Mouse (Mus musculus) fibroblast of lung, adult 2 months (primary cell): ENCODE data around the gene Pcp4l1.
"Not testable (repeated sequence)": the region's sequence is repeated elsewhere in the genome, so short reads cannot be mapped to it uniquely, and the experiment has no call there.

ENCODE experiments used
- DNase-seq: peaks from one replicate; pipeline ENCODE4 v3.0.0-alpha.2; 2011; ENCODE audit warnings: low read depth

Pcp4l1 gene

DNA sequence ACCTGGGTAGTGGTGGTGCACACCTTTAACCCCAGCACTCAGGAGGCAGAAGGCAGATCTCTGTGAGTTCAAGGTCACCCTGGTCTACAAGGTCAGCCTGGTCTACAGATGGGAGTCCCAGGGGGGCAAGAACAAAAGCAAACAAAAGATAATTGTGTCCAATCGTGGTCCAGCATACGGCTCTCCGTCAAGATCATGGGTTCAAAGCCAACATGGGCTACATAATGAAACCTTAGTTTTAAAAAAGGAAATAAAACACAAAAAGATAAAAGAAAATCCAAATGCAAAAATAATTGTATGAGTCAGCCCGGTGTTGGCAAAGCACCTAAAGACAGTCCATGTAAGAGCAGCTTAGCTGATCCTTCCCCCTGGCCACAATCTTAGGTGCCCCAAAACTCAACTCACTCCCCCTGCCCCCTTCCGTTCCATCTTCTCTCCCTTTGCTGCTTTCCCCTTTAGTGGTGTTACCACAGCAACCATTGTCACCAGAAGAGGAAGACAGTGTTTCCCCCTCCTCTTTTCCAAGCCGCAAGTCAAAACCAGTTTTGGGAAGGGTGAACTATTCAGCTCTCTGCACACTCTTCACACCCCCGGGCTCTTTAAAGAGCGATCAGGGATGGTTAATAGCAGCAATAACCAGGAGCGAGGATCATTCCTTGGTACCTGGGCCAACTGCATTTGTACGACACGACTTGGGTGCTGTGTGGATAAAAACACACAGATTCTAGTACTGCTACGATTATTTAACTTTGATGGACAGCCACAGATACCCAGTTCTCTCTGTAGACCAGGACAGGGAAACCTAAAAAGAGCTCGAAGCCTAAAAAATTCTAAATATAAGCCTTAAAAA is 8.0 kb downstream of the Pcp4l1 start:
- DNase-seq, result no peak

DNA sequence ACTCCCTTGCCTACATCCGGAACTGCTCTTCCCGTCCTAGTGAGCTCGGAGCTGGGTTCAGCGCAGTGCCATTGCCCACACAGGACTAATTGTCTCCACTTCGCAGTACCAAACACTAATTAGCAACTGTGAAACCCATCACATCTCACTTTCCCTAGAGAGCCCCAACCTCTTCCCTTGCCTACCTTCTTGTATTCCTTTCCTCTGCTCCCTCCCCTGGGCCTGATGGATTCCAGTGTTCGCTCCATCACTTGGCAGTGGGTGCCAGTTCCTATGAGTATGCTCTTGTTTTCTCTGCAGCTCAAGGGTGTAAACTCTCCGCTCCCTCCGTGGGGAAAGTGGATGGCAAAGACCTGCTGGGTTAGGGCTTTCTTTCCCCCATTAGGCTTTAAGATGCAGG is 10.4 kb downstream of the Pcp4l1 start:
- no peak for DNase-seq

DNA sequence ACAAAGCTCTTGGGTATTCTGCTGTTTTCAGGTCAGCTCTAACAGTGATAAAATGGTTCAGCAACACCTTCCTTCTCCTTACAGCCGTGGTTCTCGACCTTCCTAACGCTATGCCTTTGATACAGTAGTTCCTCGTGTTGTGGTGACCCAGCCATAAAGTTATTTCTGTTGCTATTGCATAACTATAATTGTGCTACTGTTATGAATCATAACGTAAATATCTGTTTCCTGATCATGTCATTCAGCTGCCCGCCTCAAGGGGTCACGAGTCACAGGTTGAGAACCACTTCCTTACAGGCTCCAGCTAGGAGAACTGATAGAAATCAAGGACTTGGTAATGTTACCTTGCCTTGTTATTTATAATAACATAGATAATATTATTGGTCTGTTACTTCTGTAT is 11.8 kb downstream of the Pcp4l1 start:
- DNase-seq, result peak; percentile 36

DNA sequence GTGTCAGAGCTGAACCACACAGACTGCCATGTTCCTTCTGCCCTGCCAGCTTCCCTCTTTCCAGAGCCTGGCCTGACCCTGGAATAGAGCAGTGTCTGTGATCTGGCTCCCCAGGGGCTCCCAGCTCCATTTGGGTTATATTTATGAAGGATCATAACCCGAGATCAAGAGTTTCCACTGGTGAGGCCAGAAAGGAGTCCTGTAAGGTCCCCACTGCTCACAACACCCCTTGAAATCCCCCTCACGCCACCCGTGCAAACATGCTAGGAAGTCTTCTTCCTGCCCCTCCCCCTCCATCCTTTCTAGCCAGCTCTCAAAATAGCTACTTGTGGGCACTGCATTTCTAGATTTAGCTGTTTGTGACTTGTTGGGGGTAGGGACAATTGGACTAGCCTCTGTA is 12.4 kb downstream of the Pcp4l1 start:
- DNase-seq, result no peak

DNA sequence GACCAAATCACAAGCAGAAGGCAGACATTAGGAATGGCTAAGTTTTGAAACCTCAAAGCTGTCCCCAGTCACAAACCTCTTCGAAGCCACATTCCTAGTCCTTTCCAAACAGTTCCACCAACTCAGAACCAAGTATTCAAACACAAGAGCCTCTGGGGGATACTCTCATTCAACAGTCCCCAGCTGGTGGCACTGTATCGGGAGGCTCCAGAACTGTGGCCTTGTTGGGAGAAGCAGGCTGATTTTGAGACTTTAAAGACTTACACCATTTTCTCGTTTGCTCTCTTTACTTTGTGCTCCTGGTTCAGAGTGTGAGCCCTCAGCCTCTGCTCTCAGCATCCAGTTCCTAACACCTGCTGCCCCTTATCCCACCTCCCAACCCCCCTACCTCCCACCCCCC is 13.0 kb downstream of the Pcp4l1 start:
- DNase-seq, result no peak

DNA sequence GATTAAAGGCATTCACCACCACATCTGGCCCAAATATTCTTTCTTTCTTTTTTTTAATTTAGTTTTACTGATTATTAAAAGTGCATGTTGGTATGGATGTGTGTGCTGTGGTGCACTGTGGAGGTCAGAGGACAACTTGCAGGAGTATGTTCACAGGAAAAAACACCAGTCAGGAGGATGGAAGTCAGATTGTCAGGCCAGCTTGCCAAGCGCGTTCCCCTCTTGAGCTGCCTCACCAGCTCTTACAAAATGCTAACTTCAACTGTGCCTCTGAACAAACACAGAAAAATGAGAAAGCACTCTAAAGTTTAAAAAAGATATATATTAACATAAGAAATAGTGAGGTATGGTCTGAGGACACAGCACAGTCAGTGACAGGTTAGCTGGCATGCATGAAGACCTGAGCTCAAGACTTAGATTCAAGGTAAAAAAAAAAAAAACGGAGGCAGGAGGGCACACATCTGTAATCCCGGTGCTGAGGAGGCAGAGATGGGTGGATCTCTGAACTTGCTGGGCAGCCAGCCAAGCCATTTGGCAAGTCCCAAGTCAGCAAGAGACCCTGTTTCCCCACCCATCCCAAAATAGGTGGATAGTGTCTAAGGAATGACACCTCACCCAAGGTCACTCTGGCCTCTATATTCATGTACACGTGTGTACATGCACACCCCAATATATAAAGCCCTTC is 16.4 kb downstream of the Pcp4l1 start:
- DNase-seq, result no peak

DNA sequence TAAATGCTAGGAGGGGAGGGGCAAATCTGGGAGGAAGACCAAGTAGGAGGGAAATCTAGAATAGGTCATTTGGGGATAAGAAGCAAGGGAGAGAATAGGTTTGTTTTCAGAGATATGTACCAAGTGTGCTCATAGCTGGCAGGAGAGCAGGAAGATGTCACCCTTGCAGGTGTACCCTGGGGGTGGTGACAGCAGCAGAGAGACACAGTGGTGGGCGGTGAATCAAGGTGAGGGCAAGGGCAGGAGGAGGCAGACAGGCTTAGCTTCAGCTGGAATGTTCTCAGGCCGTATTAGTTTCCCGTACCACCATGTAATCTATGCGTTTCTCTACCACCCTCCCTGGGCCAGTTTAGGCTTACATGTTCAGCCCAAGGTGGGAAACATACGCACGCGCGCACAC is 23.3 kb downstream of the Pcp4l1 start:
- no peak for DNase-seq

DNA sequence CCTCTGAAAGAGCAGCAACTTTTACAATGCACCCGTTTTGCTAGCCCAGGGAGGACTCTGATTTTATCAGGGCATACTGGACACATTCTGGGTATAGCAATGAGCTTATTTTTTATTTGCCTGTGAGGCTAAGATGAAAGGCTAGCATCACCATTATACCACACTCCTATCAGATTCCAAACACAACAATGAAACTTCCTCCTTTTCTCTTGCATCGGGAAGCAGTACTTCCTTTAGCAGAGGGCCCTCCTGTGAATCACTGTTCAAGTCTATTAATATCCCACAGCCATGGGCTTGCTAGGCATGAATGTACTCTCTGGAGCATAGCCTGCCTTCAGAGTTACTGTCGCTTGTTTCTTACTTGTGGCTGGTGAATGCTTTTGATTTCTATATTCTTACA is 24.9 kb downstream of the Pcp4l1 start:
- no peak for DNase-seq

DNA sequence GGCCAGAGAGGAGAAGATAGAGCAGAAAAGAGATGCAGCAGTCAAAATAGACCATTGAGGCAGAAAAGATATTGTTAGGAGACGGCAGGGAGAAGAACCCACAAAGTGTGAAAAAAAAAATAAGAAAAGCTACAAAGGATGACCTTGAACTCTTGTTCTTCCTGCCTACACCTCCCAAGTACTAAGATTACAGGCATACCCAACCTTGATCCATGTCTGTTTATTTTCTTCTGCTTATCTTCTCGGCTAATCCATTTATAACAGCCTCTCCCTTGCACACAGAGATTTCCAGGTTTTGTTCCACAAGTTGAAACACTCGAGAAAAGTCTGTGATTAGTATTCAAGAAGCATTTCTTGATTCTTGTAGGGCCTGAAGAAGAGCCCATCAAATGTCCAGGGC is 26.2 kb downstream of the Pcp4l1 start:
- DNase-seq, result no peak

DNA sequence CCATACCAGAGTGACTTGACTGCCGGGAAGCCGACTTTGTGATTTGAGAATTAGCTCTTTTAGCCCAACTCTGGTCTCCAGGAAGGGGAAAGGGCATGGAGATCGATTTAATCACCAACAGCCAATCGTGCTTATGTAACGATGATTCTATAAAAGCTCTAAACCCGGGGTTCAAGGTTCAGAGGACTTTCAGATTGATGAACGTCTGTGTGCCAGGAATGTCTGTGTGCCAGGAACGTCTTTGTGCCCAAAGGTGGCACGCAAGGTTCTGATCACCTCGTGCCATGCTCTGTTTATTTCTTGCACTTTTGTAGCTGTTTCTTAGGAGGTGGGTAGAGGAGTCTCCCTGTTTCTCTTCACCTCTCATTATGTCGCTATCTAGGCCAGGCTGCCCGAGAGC is 27.2 kb downstream of the Pcp4l1 start:
- DNase-seq, result no peak

DNA sequence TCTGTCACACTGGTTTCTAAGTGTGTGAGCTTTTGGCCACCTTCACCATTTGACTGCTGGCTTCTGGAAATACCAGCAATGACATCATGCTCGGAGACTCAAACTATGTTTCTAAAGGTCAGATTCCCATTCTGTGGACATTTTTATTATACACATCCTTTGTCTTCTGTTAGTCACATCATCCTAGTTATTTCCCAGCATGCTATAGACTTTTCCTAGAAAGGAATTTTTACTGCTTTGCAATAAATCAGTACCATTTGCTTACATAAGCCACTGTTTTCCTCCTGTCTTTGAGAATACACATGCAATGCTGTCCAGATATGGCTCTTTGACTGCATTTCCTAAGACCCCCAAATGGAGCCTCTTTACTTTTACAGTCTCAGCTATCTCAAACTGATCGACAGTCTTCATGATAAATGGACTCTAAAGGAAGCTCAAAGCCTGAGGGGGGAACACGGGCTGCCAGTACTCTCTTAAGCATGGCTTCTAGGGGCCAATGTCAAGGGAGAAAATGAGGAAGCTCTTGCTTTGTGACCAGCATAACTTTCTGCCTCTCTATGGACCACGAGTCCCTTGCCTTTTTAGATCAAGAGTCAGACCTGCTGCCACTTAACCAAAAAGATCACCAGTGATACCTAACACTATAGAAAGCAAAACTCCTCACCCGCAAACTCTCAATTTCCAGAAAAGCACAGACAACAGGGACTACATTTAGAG is 30.3 kb downstream of the Pcp4l1 start:
- DNase-seq, result no peak

DNA sequence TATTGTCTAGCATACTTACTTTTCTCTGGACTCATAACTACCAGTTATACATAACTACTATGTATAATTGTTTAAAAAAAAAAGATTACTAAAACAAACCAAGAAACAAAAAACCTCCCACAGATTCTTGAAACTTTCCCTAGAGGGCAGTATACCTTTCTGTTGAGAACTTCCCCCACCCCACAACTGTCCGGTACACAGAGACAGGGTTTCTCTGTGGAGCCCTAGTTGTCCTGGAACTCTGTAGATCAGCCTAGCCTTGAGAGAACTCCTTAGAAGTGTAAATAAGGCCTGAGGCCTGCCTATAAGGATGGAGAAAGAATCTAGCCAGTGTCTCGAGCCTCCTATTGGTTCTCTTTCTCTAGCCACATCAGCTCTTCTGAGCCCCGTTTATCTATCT is 31.8 kb downstream of the Pcp4l1 start:
- no peak for DNase-seq

DNA sequence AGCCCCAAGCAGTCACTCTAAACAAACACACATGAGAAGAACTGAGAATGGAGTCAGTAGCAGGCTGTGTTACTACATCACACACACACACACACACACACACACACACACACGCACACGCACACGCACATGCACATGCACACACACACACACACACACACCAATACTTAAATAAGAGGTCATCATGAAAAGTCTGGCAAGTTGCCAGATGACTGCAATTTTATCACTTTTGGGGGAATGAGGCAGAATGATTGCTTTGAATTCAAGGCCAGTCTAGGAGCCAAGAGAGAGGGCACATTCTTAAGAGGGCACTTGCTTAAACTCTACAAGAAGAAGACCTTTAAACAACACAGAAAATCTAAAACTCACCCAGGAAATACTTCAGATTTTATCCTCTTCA is 33.5 kb downstream of the Pcp4l1 start:
- DNase-seq, result no peak

DNA sequence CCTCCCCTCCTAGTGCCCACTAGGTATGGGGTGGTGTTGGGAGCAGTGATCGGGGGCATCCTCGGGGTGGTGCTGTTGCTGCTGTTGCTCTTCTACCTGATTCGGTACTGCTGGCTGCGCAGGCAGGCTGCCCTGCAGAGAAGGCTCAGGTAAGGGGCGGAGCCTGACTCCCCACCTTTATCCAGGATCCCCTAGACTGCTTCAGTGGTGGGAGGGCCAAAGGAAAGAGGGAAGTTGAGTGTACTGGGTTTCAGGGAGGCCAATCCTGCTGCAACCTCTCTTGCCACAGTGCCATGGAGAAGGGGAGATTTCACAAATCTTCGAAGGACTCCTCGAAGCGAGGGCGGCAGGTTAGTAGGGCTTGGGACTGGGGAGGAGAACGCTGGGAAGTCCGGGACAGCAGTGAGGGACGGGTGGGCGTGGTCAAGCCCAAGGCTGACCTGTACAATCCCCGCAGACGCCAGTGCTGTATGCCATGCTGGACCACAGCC is 36.5 kb downstream of the Pcp4l1 start:
- no peak for DNase-seq

DNA sequence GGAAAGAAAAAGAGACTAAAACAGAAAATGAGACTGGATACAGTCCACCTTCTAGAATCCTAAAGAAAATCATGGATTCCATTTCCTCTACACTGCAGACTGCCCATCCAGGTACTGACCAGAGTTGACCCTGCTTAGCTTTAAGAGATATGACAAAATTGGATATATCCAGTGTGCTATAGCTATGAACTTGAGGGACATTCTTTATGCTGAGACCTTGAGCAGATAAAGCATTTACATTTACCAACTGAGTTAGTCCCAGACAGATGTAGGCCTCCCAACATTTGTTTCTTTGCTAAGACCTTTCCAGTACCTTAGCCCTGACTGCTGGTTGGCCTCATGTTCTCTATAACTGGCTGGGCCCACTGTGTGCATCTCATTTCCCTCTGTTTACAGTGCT is 38.1 kb downstream of the Pcp4l1 start:
- no peak for DNase-seq

DNA sequence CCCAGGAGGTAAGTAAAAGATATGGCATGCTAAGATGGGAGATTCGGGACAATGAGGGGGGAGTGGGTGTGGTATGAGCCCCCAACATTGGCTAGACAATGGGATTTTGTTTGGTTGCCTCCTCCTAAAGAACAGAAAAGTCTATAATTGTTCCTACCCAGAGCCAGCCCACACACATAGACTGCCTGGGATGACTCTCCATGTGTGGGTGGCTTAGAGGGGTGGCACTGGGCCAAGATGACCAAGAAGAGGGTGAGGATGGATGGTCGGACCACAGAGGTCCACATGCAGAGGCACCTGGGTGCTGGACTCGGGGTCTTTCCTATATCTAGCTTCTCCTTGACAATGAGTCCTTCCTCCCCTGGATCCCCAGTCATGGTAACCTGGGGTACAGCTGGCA is 39.4 kb downstream of the Pcp4l1 start:
- DNase-seq, result no peak

DNA sequence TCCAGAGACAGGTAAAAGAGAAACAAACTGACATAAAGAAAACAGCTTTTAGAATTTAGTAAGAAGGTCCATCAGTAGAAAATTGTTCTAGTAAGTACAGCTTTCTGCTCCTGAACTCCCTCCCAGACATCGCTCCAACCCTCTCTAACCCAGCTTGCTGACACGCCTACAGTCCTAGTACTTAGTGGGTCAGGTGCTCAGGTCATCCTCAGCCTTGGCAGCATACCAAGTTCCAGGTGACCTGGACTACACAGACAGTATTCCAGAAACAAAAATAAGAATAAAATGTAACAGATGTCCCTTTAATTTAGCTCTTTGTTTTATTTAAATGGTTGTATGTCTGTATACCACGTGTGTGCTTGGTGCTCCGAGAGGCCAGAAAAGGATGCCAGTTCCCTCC is 44.1 kb downstream of the Pcp4l1 start:
- DNase-seq, result no peak

DNA sequence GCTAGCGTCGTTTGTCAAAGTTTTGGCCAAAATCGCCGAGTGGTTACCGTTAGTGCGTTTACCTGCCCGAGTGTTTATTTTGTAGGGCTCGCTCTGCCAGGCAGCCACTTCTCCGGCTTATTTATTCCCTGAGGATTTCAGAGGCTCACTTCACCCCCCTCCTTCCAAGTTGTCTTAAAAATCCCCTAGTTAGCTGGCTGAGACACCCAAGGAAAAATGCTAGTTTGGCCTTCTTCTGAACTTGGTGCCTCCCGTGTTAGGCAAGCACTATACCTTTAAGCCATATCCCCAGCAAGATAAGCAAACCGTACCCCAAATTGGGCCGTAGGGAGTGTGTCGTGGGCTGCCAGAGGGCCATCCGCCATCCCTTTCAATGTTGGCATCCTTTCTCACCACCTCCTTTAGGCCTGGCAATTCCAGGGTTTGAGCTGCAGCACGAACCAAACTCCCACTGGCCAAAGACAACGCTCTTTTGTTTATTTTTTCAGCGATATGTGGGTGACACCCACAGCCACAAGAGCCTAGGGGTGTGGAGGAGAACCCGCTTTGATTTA is 45.2 kb downstream of the Pcp4l1 start:
- peak; percentile 27 for DNase-seq

DNA sequence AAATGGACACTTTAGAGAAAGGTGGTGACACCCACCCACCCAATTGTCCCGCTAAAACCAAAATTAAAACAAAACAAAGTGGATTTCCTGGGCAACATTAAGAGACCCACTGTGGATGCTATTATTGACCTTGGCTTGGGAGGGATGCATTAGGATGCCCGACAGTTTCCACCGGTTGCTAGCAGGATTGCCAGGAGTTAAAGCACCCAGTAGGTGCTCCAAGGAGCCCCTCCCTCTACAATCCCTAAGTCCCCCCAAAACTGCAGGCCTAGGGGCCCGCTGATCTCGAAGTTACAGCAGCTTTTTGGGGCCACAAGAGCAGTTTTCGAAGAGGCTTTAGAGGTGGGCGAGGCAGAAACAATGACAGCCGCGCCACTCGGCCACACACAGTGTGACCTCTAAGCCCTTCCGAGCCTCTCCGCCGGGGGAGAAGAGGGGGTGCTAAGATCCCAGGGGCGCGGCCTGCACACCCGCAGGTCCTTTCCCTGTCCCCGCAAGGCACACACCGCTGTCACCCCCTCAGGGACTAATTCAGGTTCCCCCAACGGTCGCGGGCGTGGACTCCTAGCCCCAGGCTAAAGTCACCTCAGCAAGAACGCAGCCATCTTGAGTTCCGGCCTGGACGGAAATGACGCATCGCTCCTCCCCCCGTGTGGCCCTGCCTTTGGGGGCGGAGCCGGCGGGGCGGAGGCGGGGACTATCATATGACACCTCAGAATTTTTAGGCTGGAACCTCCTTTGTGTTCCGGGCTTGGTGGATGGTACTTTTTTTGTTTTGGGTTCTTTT is 45.9 kb downstream of the Pcp4l1 start, which contains the start of the genes Sdhc and Mpz:
Gene Sdhc (minus strand): TSS at position 630 of the 787 bp plus-strand sequence.
Gene Mpz (plus strand): TSS at position 738 of the 787 bp plus-strand sequence.
- DNase-seq, result peak; percentile 86

DNA sequence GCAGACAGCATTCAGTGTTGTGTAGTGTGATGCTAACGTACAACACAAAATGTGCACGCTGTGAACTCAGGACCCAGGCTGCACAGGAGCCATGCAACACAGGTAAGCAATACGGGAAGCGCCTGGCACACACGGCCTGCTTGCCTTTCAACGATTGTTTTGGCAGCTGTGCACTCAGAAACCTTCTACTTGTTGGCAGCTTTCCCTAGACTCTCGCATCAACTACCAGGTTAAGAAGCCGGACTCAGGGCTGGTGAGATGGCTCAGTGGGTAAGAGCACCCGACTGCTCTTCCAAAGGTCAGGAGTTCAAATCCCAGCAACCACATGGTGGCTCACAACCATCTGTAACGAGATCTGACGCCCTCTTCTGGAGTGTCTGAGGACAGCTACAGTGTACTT is 53.1 kb downstream of the Pcp4l1 start:
- not testable (repeated sequence) for DNase-seq

DNA sequence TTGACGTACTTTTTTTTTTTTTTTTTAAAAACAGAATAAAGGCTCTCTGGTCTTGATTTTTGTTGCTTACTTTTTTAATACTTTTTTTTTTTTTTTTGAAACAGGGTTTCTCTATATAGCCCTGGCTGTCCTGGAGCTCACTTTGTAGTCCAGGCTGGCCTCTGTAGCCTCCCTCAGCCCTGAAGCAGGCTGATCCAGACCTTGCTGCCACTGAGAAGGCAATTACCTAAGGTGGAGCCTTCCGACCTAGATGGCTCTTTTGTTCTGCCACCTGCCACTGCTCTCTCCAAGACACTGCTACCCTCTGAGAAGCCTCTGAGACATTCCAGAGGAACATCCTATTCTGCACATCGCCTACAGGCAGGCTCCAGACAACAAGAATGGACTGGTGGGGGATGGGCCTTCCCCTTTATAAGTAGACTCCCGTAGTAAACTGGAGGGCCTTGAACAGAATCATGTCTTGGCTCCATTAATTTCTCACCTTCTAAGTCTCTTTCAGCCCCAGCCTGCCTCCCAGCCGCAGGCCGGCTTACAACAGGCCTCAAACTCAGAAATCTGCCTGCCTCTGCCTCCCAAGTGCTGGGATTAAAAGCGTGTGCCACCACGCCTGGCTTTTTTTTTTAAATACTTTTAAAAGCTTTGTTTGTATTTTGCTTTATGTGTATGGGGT is 58.4 kb downstream of the Pcp4l1 start:
- DNase-seq, result not testable (repeated sequence)
